Mouse (Mus musculus): ENCODE measurements around the gene Zc3h12d. TPM values are rescaled to one million over a fixed set of nuclear protein-coding genes. Genes with fewer than 3 reads are reported as not detected.

The Zc3h12d gene
- polyA plus RNA-seq, 1 experiment from 2014 or later = 0.25 TPM

DNA sequence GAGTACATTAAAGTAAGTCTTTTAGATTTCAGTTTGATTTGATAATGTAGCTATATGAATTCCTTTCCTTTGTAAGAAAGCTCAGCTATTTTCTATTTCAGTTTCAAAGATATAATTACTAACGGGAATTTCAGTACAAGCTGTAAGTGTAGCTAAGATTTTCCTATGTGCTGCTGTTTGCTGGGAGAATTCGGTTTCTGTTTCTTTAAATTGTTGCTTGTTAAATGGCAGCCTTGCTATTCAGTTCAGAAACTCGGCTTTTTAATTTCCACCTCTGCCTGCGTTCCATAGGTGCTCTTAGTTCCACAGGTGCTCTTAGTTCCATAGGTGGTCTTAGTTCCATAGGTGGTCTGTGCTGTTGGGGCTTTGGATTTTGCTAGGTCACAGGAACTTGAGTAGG, 13.1 kb upstream of the Zc3h12d start:
- 96% methylated on average over 4 of the region's 4 CpGs for WGBS
- Histone ChIP-seq H3K4me1 (ENCODE audit: control insufficient read depth, insufficient read depth, low read length) (no peaks in the 10 kb centered on the region), H3K4me2 (ENCODE audit: low read length) (no peak overlapping the region), H3K4me3 (ENCODE audit: low read depth, low read length) (no peak overlapping the region), H3K27ac (ENCODE audit: low read length) (no peak overlapping the region), H3K9me3 (replicated peaks; ENCODE audit: control insufficient read depth, low read length, poor library complexity, severe bottlenecking) (no peaks in the 10 kb centered on the region), H3K27me3 (ENCODE audit: control insufficient read depth, insufficient read depth, low read depth, low read length) (no peaks in the 10 kb centered on the region), H3K36me3 (ENCODE audit: control insufficient read depth, insufficient read depth, low read length) (peaks cover 16% of the 10 kb centered on the region), H3K9ac (ENCODE audit: low read depth, low read length) (no peak overlapping the region)
- ATAC-seq = no peak

DNA sequence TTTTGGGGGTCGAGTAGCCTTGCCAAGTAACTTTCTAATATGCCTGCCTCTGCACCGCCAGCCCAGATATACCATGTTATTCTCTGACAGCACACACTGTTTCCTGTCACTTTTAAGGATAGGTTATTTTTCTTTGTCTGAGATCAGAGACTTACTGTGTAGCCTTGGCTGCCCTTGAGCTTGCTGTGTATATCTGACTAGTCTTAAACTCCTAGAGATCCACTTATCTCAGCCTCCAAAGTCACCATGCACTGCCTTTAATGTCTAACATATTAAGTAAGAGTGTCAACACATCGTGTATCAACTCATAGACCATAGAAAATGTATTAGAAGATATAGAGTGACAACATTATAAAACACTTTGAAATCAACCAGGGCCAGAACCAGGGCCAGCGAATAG, 12.7 kb upstream of the Zc3h12d start:
- Histone ChIP-seq H3K4me2 (ENCODE audit: low read length) (no peak overlapping the region), H3K27ac (ENCODE audit: low read length) (no peak overlapping the region), H3K27me3 (ENCODE audit: control insufficient read depth, insufficient read depth, low read depth, low read length) (no peaks in the 10 kb centered on the region), H3K4me3 (ENCODE audit: low read depth, low read length) (no peak overlapping the region), H3K9ac (ENCODE audit: low read depth, low read length) (no peak overlapping the region), H3K36me3 (ENCODE audit: control insufficient read depth, insufficient read depth, low read length) (peaks cover 16% of the 10 kb centered on the region), H3K9me3 (replicated peaks; ENCODE audit: control insufficient read depth, low read length, poor library complexity, severe bottlenecking) (no peaks in the 10 kb centered on the region), H3K4me1 (ENCODE audit: control insufficient read depth, insufficient read depth, low read length) (no peaks in the 10 kb centered on the region)
- WGBS = 98% methylated on average over 4 of the region's 4 CpGs
- no peak for ATAC-seq

DNA sequence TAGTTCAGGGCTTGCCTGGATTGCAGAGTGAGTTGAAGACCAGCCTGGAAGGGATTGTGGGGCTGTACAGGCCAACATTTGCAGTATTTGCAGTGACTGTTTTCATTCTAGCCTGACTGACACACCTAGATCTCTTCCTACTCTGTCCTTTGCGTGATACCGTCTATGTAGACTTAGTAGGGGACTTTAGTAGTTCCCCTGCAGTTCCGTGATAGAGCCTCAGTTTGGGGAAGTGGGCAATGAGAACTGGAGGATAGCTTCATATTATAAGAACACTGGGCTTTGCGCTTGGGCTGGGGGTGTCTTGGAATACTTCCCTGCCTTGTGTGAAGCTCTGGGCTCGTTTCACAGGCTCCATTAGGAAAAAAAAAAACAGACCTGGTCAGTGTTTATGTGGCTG, 12.1 kb upstream of the Zc3h12d start:
- Histone ChIP-seq H3K27ac (ENCODE audit: low read length) (no peak overlapping the region), H3K9ac (ENCODE audit: low read depth, low read length) (no peak overlapping the region), H3K4me3 (ENCODE audit: low read depth, low read length) (no peak overlapping the region), H3K36me3 (ENCODE audit: control insufficient read depth, insufficient read depth, low read length) (peaks cover 15% of the 10 kb centered on the region), H3K9me3 (replicated peaks; ENCODE audit: control insufficient read depth, low read length, poor library complexity, severe bottlenecking) (no peaks in the 10 kb centered on the region), H3K27me3 (ENCODE audit: control insufficient read depth, insufficient read depth, low read depth, low read length) (no peaks in the 10 kb centered on the region), H3K4me2 (ENCODE audit: low read length) (no peak overlapping the region), H3K4me1 (ENCODE audit: control insufficient read depth, insufficient read depth, low read length) (no peaks in the 10 kb centered on the region)
- no peak for ATAC-seq
- 97% methylated on average over 5 of the region's 5 CpGs for WGBS

DNA sequence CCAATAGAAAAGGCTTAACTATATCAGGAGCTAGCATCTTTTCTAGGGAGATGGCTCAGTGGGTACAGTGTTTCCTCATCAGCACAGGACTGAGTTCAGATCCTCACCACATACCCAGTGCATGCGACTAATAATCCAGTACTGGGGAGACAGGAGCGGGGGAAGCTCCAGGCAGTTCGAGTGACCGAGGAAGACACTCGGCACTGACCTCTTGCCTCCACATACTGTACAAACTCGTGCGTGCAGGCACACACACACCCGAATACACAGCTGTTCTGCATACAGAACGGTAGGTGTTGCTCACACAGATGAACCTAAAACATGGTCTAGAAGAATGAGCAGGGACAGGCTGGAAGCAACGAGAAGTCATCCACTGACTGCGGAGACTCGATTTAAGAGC, 10.3 kb upstream of the Zc3h12d start:
- Histone ChIP-seq H3K4me2 (ENCODE audit: low read length) (no peak overlapping the region), H3K36me3 (ENCODE audit: control insufficient read depth, insufficient read depth, low read length) (peaks cover 11% of the 10 kb centered on the region), H3K27ac (ENCODE audit: low read length) (no peak overlapping the region), H3K4me3 (ENCODE audit: low read depth, low read length) (no peak overlapping the region), H3K27me3 (ENCODE audit: control insufficient read depth, insufficient read depth, low read depth, low read length) (no peaks in the 10 kb centered on the region), H3K9ac (ENCODE audit: low read depth, low read length) (no peak overlapping the region), H3K9me3 (replicated peaks; ENCODE audit: control insufficient read depth, low read length, poor library complexity, severe bottlenecking) (no peaks in the 10 kb centered on the region), H3K4me1 (ENCODE audit: control insufficient read depth, insufficient read depth, low read length) (no peaks in the 10 kb centered on the region)
- 97% methylated on average over 12 of the region's 12 CpGs for WGBS
- no peak for ATAC-seq

DNA sequence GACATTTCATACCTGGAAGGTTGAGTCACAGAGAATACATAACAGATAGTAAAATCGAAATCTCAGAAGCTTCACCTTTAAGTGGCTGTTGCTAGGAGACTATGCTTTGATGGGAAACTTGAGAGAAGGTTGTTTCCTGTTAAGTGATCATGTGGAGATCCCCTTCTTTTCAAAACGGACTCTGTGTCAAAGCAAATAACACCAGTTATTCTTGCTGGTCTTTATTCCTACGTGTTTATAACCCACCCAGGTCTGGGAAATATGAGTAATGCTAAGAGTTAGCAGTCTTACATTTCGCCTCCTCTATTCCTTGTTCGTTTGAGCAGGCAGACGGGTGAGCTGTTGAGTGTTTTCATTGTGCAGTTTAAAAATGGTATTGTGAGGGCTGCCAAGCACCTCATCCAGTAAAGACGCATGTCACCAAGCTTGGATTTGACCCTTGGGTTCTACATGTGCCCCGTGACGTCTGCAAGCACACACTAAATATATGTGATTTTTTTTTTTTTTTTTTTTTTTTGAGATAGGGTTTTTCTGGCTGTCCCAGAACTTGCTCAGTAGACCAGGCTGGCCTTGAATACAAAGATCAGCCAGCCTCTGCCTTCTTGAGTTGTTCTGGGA, 7.5 kb upstream of the Zc3h12d start:
- WGBS = 88% methylated on average over 9 of the region's 9 CpGs
- H3K4me2 ChIP-seq (ENCODE audit: low read length) = no peak overlapping the region
- no peak overlapping the region for H3K4me3 ChIP-seq (ENCODE audit: low read depth, low read length)
- no peaks in the 10 kb centered on the region for H3K27me3 ChIP-seq (ENCODE audit: control insufficient read depth, insufficient read depth, low read depth, low read length)
- ATAC-seq = no peak
- no peaks in the 10 kb centered on the region for H3K9me3 ChIP-seq (replicated peaks; ENCODE audit: control insufficient read depth, low read length, poor library complexity, severe bottlenecking)
- H3K4me1 ChIP-seq (ENCODE audit: control insufficient read depth, insufficient read depth, low read length) = no peaks in the 10 kb centered on the region
- H3K27ac ChIP-seq (ENCODE audit: low read length) = no peak overlapping the region
- H3K36me3 ChIP-seq (ENCODE audit: control insufficient read depth, insufficient read depth, low read length) = peaks cover 6% of the 10 kb centered on the region; the same call in 1 of the 2 replicates
- H3K9ac ChIP-seq (ENCODE audit: low read depth, low read length) = no peak overlapping the region

DNA sequence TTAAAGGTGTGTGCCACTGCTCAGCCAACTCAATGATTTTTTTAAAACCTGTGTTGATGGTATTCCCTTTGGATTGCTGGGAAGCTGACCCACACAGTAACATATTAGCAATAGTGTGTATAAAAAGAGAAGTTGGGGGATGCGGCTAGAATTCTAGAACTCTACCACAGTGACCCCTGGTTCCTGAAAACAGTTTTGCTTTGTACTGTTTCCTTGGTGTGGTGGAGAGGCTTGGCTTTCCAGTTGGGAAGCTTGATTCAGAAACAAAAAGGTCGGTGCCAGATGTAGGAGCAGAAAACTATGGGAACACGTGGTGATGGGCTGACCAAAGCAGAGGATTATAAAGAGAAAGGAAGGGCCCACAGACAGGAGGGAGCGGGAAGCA, 7.0 kb upstream of the Zc3h12d start:
- 88% methylated on average over 4 of the region's 4 CpGs for WGBS
- no peak overlapping the region for H3K4me3 ChIP-seq (ENCODE audit: low read depth, low read length)
- H3K27ac ChIP-seq (ENCODE audit: low read length) = no peak overlapping the region

DNA sequence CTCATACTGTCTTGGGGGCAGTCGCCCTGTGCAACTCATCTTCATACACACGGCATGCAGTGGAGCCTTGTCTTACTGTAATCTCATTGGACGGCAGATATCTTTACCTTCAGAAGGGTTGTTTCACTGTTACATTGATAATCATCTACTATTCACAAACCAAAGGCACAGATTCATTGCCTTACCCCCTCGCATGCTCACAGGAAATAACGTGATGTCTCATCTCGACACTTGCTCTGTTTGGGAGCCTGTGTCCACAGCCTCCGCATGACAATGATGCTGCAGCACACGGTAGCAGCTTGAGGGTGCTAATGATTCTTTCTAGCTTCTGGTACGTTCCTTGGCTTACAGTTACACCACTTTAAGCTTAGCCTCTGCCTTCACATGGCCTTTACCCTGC, 6.2 kb upstream of the Zc3h12d start:
- ATAC-seq = no peak
- H3K9me3 ChIP-seq (replicated peaks; ENCODE audit: control insufficient read depth, low read length, poor library complexity, severe bottlenecking) = no peaks in the 10 kb centered on the region
- no peaks in the 10 kb centered on the region for H3K27me3 ChIP-seq (ENCODE audit: control insufficient read depth, insufficient read depth, low read depth, low read length)
- H3K4me3 ChIP-seq (ENCODE audit: low read depth, low read length) = no peak overlapping the region
- H3K27ac ChIP-seq (ENCODE audit: low read length) = no peak overlapping the region
- no peaks in the 10 kb centered on the region for H3K4me1 ChIP-seq (ENCODE audit: control insufficient read depth, insufficient read depth, low read length)
- H3K36me3 ChIP-seq (ENCODE audit: control insufficient read depth, insufficient read depth, low read length) = peaks cover 3% of the 10 kb centered on the region; the same call in 1 of the 2 replicates
- no peak overlapping the region for H3K4me2 ChIP-seq (ENCODE audit: low read length)
- no peak overlapping the region for H3K9ac ChIP-seq (ENCODE audit: low read depth, low read length)
- WGBS = 92% methylated on average over 9 of the region's 9 CpGs

More for the DNA sequence above, 7.0 kb upstream of the Zc3h12d start:
- H3K4me2 ChIP-seq (ENCODE audit: low read length) = no peak overlapping the region
- H3K4me1 ChIP-seq (ENCODE audit: control insufficient read depth, insufficient read depth, low read length) = no peaks in the 10 kb centered on the region
- no peak for ATAC-seq
- H3K9me3 ChIP-seq (replicated peaks; ENCODE audit: control insufficient read depth, low read length, poor library complexity, severe bottlenecking) = no peaks in the 10 kb centered on the region
- no peak overlapping the region for H3K9ac ChIP-seq (ENCODE audit: low read depth, low read length)
- H3K27me3 ChIP-seq (ENCODE audit: control insufficient read depth, insufficient read depth, low read depth, low read length) = no peaks in the 10 kb centered on the region
- H3K36me3 ChIP-seq (ENCODE audit: control insufficient read depth, insufficient read depth, low read length) = peaks cover 6% of the 10 kb centered on the region; the same call in 1 of the 2 replicates

DNA sequence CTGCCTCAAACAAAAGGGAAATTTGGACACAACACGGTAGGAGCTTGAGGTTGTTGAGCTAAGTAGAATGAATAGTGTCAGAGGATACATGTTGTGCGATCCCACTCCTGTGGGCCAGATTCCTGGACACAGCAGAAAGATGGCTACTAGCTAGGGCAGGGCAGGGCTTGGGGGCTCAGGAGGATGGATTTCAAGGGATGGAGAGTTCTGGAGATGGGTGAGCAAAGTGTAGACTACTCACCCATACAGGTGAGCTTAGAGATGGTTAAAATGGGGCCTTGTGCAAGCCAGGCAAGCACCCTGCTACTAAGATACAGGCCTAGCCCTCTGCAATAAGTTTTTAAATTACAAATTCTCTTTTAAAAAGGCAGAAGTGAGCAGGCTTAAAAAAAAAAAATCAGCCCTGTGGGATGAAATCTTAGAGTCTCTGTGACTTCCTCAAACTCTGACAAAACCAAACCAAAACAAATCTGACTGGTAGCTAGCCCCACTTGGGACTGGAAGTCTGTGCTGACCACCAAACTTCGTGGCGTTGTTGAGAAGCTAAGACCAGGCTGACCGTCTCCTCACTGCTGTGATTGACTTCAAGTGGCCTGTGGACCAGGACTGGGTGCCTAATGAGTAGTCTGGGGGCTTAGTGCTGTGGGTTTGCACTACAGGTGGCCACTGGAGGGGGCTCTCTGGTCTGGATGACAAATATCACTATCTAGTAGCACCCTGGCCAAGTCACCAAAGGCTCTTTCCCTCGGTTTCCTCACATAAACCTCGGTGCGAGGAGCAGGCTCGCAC, 1.3 kb downstream of the Zc3h12d start:
- no peaks in the 10 kb centered on the region for H3K27me3 ChIP-seq (ENCODE audit: control insufficient read depth, insufficient read depth, low read depth, low read length)
- H3K4me2 ChIP-seq (ENCODE audit: low read length) = no peak overlapping the region
- no peaks in the 10 kb centered on the region for H3K36me3 ChIP-seq (ENCODE audit: control insufficient read depth, insufficient read depth, low read length)
- no peak overlapping the region for H3K27ac ChIP-seq (ENCODE audit: low read length)
- ATAC-seq = no peak
- no peak overlapping the region for H3K4me3 ChIP-seq (ENCODE audit: low read depth, low read length)
- H3K9me3 ChIP-seq (replicated peaks; ENCODE audit: control insufficient read depth, low read length, poor library complexity, severe bottlenecking) = no peaks in the 10 kb centered on the region
- no peak overlapping the region for H3K9ac ChIP-seq (ENCODE audit: low read depth, low read length)
- H3K4me1 ChIP-seq (ENCODE audit: control insufficient read depth, insufficient read depth, low read length) = no peaks in the 10 kb centered on the region
- WGBS = 82% methylated on average over 9 of the region's 9 CpGs

DNA sequence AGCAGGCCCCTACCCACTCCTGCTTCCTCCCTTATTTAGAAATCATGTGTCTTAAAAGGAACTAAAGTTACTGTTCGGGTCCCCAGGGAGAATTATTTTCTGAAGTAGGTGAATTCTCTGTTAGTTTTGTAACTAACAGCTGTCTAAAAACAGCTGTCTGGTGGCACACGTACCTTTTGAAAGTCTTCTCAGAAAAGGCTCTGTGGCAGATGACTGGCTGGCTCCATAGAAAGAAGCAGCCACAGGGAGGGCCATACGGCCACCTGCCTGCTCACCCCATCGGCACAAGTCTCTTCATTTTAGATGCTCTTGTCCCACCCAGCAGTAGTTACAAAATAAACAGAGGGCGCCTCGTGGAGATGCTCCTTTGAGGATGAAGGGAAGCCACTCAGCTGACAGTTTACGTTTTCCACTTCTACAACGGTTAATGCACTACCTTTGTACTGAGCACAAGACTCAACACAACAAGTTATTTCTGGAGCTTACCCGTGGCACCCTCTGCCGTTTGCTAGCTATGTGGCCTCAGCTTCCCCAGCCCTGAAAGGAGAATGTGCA, 2.5 kb downstream of the Zc3h12d start:
- Histone ChIP-seq H3K4me2 (ENCODE audit: low read length) (no peak overlapping the region), H3K9ac (ENCODE audit: low read depth, low read length) (no peak overlapping the region), H3K36me3 (ENCODE audit: control insufficient read depth, insufficient read depth, low read length) (no peaks in the 10 kb centered on the region), H3K27ac (ENCODE audit: low read length) (no peak overlapping the region), H3K4me3 (ENCODE audit: low read depth, low read length) (no peak overlapping the region), H3K4me1 (ENCODE audit: control insufficient read depth, insufficient read depth, low read length) (no peaks in the 10 kb centered on the region), H3K27me3 (ENCODE audit: control insufficient read depth, insufficient read depth, low read depth, low read length) (no peaks in the 10 kb centered on the region), H3K9me3 (replicated peaks; ENCODE audit: control insufficient read depth, low read length, poor library complexity, severe bottlenecking) (no peaks in the 10 kb centered on the region)
- ATAC-seq = no peak
- WGBS = 76% methylated on average over 10 of the region's 10 CpGs
